Mouse (Mus musculus) R1 (cell line): ENCODE measurements around the gene Srsf7.
"Not testable (repeated sequence)": the region's sequence is repeated elsewhere in the genome, so short reads cannot be mapped to it uniquely, and the experiment has no call there.

Source experiments
- DNase-seq: peaks from one replicate; pipeline ENCODE4 v3.0.0-alpha.2; 2018; ENCODE audit warnings: low read depth, low spot score

Srsf7 gene

DNA sequence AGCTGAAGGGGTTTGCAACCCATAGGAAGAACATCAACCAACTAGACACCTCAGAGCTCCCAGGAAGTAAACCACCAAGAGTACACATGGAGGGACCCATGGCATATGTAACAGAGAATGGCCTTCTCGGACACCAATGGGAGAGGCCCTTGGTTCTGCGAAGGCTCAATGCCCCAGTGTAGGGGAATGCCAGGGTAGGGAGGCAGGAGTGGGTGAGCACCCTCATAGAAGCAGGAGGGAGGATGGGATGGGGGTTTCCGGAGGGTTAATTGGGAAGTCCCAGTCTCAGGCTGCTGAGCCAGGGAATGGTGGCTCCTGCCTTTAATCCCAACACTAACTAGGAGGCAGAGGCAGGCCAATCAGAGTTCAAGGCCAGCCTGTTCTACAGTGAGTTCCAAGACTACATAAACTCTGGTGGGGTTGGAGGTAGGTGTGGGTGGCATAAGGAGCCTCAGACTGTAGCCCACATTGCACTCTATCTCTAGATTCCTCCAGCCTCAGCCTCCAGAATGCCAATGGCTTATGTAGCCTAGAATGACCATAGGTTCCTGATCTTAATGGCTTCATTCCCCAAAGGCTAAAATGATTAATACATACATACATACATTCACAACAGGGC is 7.8 kb downstream of the Srsf7 start:
- DNase-seq: peak; percentile 44

GRCm38 (mm10) chr17:80193075-80193474 is 14.0 kb downstream of the Srsf7 start:
- DNase-seq: peak; percentile 50

DNA sequence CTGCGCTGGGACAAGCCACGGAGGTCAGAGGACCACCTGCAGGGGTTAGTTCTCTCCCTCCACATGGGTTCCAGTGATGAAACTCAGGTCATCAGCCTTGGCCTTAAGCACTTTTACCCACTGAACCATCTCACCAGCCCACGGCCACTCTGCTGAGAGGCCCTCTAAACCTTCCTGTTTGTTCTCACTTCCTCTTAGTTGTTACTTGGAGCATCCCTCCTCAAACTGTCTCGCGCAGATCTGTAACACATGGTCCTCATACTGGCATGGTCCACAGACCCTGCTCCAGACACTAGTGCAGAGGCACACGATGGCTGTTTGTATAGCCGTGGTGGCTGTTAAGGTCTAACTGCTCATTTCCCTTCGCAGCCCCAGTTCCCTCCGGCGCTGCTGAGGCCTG is 23.5 kb downstream of the Srsf7 start:
- no peak for DNase-seq

DNA sequence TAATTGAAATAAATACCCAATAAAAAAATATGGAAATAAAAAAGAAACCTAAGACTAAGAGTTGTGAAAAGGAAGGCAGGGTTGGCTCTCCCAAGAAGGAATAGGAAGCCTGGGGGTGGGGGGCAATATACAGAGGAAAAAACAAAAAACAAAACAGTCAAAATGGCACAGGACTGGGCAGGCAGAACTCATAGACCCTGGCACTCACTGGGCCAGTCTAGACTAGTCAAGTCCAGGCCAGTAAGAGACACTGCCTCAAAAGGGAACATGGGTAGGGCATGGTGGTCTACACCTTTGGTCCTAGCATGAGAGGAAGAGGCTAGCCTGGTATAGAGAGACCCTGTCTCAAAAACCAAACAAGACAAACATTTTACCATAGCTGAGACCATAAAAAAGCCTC is 26.6 kb downstream of the Srsf7 start:
- DNase-seq: no peak

- peak; percentile 89 for DNase-seq
These were observed 27.1 kb downstream of the Srsf7 start for GRCm38 (mm10) chr17:80179959-80180358.

GRCm38 (mm10) chr17:80178846-80179245 is 28.3 kb downstream of the Srsf7 start:
- not testable (repeated sequence) for DNase-seq

- DNase-seq: no peak
These were observed 31.1 kb downstream of the Srsf7 start for GRCm38 (mm10) chr17:80175966-80176365.

- no peak for DNase-seq
These were observed 31.7 kb downstream of the Srsf7 start for GRCm38 (mm10) chr17:80175386-80175739.

- DNase-seq: peak; percentile 63
These were observed 32.3 kb downstream of the Srsf7 start for GRCm38 (mm10) chr17:80174699-80175385.

- no peak for DNase-seq
These were observed 33.0 kb downstream of the Srsf7 start for GRCm38 (mm10) chr17:80174146-80174545.

- no peak for DNase-seq
These were observed 33.4 kb downstream of the Srsf7 start for GRCm38 (mm10) chr17:80173708-80174107.

DNA sequence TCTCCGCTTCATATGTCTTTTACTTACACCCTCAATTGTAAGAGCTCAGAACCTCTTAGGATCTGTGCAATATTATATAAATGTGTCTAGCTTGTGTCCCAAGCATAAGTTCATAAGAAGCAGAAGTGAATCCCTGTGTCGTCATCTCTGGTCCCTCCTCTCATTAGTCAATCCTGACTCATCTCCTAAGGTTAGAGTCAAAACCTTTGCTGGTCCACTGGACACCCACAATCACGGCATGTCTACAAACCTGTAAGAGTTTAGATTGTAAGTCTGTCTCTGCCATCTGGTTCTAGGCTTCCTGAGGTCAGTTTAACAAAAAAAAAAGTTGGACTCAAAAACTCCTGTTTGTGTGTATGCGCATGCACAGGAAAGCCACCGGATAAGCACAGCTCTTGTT is 34.3 kb downstream of the Srsf7 start:
- DNase-seq: no peak

- DNase-seq: no peak
These were observed 35.2 kb downstream of the Srsf7 start for GRCm38 (mm10) chr17:80171948-80172347.

- no peak for DNase-seq
These were observed 36.2 kb downstream of the Srsf7 start for GRCm38 (mm10) chr17:80170951-80171350.

- no peak for DNase-seq
These were observed 37.3 kb downstream of the Srsf7 start for GRCm38 (mm10) chr17:80169792-80170191.

DNA sequence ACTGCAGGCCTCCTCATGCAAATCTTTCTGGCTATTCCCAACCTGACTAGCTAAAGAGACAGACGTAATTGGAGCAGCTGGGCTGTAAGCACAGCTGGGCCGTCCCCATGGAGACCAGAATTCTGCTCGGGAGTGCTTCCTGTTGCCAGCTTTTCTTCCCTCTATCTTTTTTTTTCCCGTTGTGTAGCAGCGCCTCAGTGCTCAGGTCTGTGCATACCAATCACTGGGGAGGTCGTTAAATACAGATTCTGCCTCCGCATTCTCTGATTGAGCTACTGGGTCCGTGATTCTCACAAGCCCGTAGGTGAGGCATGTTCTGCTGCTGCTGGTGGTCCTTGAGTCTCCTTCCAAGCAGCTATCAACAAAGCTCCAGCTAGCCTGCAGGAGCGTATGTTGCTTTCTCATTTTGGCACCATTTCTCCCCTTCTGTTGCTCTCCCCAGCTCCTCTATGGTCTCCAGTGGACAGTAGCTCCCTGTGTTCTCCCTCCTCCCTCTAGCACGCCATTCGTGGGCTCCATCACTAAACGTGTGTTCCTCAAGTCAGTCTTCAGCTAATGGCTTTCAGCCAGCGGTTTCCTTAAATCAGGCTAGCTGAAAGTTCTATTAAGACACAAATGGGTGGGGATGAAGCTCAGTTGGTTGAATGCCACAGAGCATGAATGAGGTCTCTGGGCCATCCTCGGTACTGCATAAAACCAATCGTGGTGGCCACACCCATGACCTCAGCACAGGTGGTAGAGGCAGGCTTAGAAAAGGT is 38.5 kb downstream of the Srsf7 start:
- peak; percentile 82 for DNase-seq

- DNase-seq: no peak
These were observed 39.3 kb downstream of the Srsf7 start for GRCm38 (mm10) chr17:80167851-80168251.

- DNase-seq: no peak
These were observed 39.7 kb downstream of the Srsf7 start for GRCm38 (mm10) chr17:80167436-80167835.

GRCm38 (mm10) chr17:80166346-80166745 is 40.8 kb downstream of the Srsf7 start:
- no peak for DNase-seq

DNA sequence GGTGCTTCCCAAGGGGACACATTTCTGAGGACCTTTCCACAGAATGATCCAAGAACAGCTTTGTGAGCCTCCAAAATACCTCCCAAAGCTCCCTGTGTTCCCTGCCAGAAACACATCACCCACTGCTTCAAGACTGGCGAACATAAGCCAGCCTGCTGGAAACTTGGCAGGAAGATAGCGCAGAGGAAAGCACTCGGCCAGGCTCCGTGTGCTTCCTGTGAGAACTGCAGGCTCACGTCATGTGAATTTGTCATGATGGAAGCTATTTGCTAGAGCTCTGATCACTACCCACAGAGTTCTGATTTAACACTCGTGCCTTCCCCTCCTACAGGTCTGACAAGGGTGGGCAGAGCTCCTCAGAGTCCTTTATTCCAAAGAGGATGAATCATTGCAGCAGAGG is 41.4 kb downstream of the Srsf7 start:
- no peak for DNase-seq

DNA sequence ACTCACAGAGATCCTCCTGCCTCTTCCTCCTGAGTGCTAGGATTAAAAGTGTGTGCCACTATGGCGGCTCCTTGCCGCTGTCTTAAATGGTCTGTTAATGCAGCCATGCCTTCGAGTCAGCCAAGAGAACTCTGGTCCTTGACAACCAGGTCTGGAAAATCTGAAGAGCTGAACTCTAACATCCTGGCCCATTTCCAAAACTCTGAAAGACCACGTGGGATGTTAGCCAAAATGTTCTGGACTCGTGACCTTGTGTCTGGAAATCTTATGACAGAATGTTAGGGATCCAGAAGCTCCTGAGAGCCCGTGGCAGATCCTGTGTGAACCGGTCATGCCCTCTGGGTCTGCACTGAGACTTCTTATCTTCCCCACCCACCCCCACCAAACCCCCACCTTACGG is 43.1 kb downstream of the Srsf7 start:
- no peak for DNase-seq

GRCm38 (mm10) chr17:80160454-80160853 is 46.7 kb downstream of the Srsf7 start:
- DNase-seq: no peak

- no peak for DNase-seq
These were observed 49.6 kb downstream of the Srsf7 start for GRCm38 (mm10) chr17:80157489-80157888.
